Mouse (Mus musculus): ENCODE data around the gene 2900011O08Rik.
"Not testable (repeated sequence)": the region's sequence is repeated elsewhere in the genome, so short reads cannot be mapped to it uniquely, and the experiment has no call there.

Gene 2900011O08Rik

GRCm38 (mm10) chr16:13986574-13987478, at the start of gene 2900011O08Rik, which contains the start of gene Ifitm7:
Gene 2900011O08Rik (plus strand): TSS chr16:13986604.
Gene Ifitm7 (minus strand): TSS chr16:13986888.
- DNase-seq, result peak; percentile 21

GRCm38 (mm10) chr16:13940139-13940846, 46.1 kb upstream of the 2900011O08Rik start:
- DNase-seq, result peak; percentile 47

- no peak for DNase-seq
Observed at GRCm38 (mm10) chr16:13940847-13941395, 45.5 kb upstream of the 2900011O08Rik start.

GRCm38 (mm10) chr16:13944178-13944577, 42.2 kb upstream of the 2900011O08Rik start:
- DNase-seq, result no peak

GRCm38 (mm10) chr16:13944752-13945151, 41.7 kb upstream of the 2900011O08Rik start:
- DNase-seq, result no peak

- DNase-seq, result no peak
Observed at GRCm38 (mm10) chr16:13945153-13945552, 41.3 kb upstream of the 2900011O08Rik start.

- DNase-seq, result no peak
Observed at GRCm38 (mm10) chr16:13946306-13946705, 40.1 kb upstream of the 2900011O08Rik start.

- DNase-seq, result no peak
Observed at GRCm38 (mm10) chr16:13951245-13951644, 35.2 kb upstream of the 2900011O08Rik start.

- no peak for DNase-seq
Observed at GRCm38 (mm10) chr16:13962053-13962452, 24.4 kb upstream of the 2900011O08Rik start.

- no peak for DNase-seq
Observed at GRCm38 (mm10) chr16:13969096-13969495, 17.3 kb upstream of the 2900011O08Rik start.

- no peak for DNase-seq
Observed at GRCm38 (mm10) chr16:13972051-13972450, 14.4 kb upstream of the 2900011O08Rik start.

- DNase-seq, result not testable (repeated sequence)
Observed at GRCm38 (mm10) chr16:13976358-13976896, 10.0 kb upstream of the 2900011O08Rik start.

GRCm38 (mm10) chr16:13977026-13977425, 9.4 kb upstream of the 2900011O08Rik start:
- not testable (repeated sequence) for DNase-seq

GRCm38 (mm10) chr16:13981726-13982125, 4.7 kb upstream of the 2900011O08Rik start:
- not testable (repeated sequence) for DNase-seq

- DNase-seq, result no peak
Observed at GRCm38 (mm10) chr16:13983161-13983560, 3.2 kb upstream of the 2900011O08Rik start.

- no peak for DNase-seq
Observed at GRCm38 (mm10) chr16:13986197-13986573, 219 bp upstream of the 2900011O08Rik start.

GRCm38 (mm10) chr16:13992518-13993248, 6.3 kb downstream of the 2900011O08Rik start:
- DNase-seq, result no peak

GRCm38 (mm10) chr16:13994076-13994475, 7.7 kb downstream of the 2900011O08Rik start:
- no peak for DNase-seq

- no peak for DNase-seq
Observed at GRCm38 (mm10) chr16:13994502-13994901, 8.1 kb downstream of the 2900011O08Rik start.

- DNase-seq, result no peak
Observed at GRCm38 (mm10) chr16:14003386-14004130, 17.2 kb downstream of the 2900011O08Rik start.

GRCm38 (mm10) chr16:14004170-14004569, 17.8 kb downstream of the 2900011O08Rik start:
- peak; percentile 12 for DNase-seq

GRCm38 (mm10) chr16:14004726-14005125, 18.3 kb downstream of the 2900011O08Rik start:
- no peak for DNase-seq

Data from liver (tissue).